Mouse (Mus musculus) limb, embryonic 11.5 days (tissue): Measurements from ENCODE around the gene Selenok. TPM values are rescaled to one million over a fixed set of nuclear protein-coding genes. Genes with fewer than 3 reads are reported as not detected.

Source experiments
- ATAC-seq: fragments of 200-750 bp; cut with Nextera tagmentation; 2 replicates; pipeline ENCODE4 v1.8.0; 2017; ENCODE audit warnings: low read depth; ENCODE audit not compliant: insufficient number of reproducible peaks, low FRiP score, low TSS enrichment
- DNase-seq: peaks from one replicate; pipeline ENCODE4 v3.0.0-alpha.2; 2015; ENCODE audit warnings: low spot score
- H3K27ac ChIP-seq: fragments of 300-500 bp; sonication (generic); replicated peaks from 2 replicates; pipeline ENCODE4 v1.5.1; 2014; ENCODE audit warnings: low read depth, mild to moderate bottlenecking, low read length
- H3K27me3 ChIP-seq: fragments of 300-500 bp; sonication (generic); 2 replicates; pipeline ENCODE4 v1.6.1; 2014; ENCODE audit warnings: mild to moderate bottlenecking, low read length, mixed read lengths; ENCODE audit not compliant: control insufficient read depth, insufficient read depth
- H3K36me3 ChIP-seq: fragments of 300-500 bp; sonication (generic); 2 replicates; pipeline ENCODE4 v1.6.1; 2014; ENCODE audit warnings: mild to moderate bottlenecking, low read length, moderate library complexity, mixed read lengths; ENCODE audit not compliant: control insufficient read depth, insufficient read depth
- H3K4me1 ChIP-seq: fragments of 300-500 bp; sonication (generic); 2 replicates; pipeline ENCODE4 v1.6.1; 2014; ENCODE audit warnings: low read length, mixed read lengths; ENCODE audit not compliant: control insufficient read depth, insufficient read depth
- H3K4me2 ChIP-seq: fragments of 300-500 bp; sonication (generic); 2 replicates; pipeline ENCODE4 v1.6.1; 2014; ENCODE audit warnings: low read depth, mild to moderate bottlenecking, moderate library complexity; ENCODE audit not compliant: severe bottlenecking
- H3K4me3 ChIP-seq: fragments of 300-500 bp; sonication (generic); 2 replicates; pipeline ENCODE4 v1.5.1; 2014; ENCODE audit warnings: low read depth, low read length
- H3K9ac ChIP-seq: fragments of 300-500 bp; sonication (generic); 2 replicates; pipeline ENCODE4 v1.6.1; 2014; ENCODE audit warnings: mild to moderate bottlenecking, low read length
- H3K9me3 ChIP-seq: fragments of 300-500 bp; sonication (generic); 2 replicates; pipeline ENCODE4 v1.6.1; 2016; ENCODE audit warnings: low read length; ENCODE audit not compliant: control insufficient read depth
- WGBS: fragments of 180-500 bp; shearing (Covaris S2); extraction: QIAGEN DNeasy Blood & Tissue Kit; methylation state at CpG from one replicate; pipeline ENCODE4 v1.1.7; 2014; 5-methylcytosine and 5-hydroxymethylcytosine counted together
- polyA plus RNA-seq: library from polyadenylated mRNA; unstranded; fragments of >200 nt; fragmentation: Nextera tagmentation; extraction: Ambion mirVana; gene quantifications from 2 replicates; pipeline ENCODE4 v1.2.1, GENCODE M21; 2014

The Selenok gene
- polyA plus RNA-seq, result 213 and 216 TPM in 2 replicates

- WGBS, result under 1% methylated on average over 49 of the region's 49 CpGs
- Histone ChIP-seq H3K4me1 (peaks cover 6% of the 10 kb centered on the region), H3K27ac (no peak within 1 kb of the TSS), H3K9me3 (no peaks in the 10 kb centered on the region), H3K4me2 (peak within 1 kb of the TSS; percentile 52), H3K9ac (peak within 1 kb of the TSS; percentile 77), H3K27me3 (no peaks in the 10 kb centered on the region), H3K4me3 (peak within 1 kb of the TSS; percentile 89), H3K36me3 (peaks cover 12% of the 10 kb centered on the region; the same call in 1 of the 2 replicates)
- ATAC-seq, result peak; percentile 100
- peak; percentile 93 for DNase-seq
Measured at GRCm38 (mm10) chr14:29968075-29968821, at the start of gene Selenok. Gene Selenok, plus strand, starts transcription at chr14:29968308.

- H3K27me3 ChIP-seq, result no peaks in the 10 kb centered on the region
- ATAC-seq (no peak), DNase-seq (no peak)
- no peak overlapping the region for H3K9ac ChIP-seq
- WGBS, result 83% methylated on average over 4 of the region's 4 CpGs
- no peaks in the 10 kb centered on the region for H3K4me1 ChIP-seq
- no peak overlapping the region for H3K4me2 ChIP-seq
- no peak overlapping the region for H3K4me3 ChIP-seq
- H3K27ac ChIP-seq, result no peak overlapping the region
- H3K9me3 ChIP-seq, result no peaks in the 10 kb centered on the region
- H3K36me3 ChIP-seq, result no peaks in the 10 kb centered on the region
Measured at GRCm38 (mm10) chr14:29928966-29929365, 39.1 kb upstream of the Selenok start.

- 90% methylated on average over 5 of the region's 5 CpGs for WGBS
- no peaks in the 10 kb centered on the region for H3K36me3 ChIP-seq
- no peak overlapping the region for H3K4me3 ChIP-seq
- no peak overlapping the region for H3K9ac ChIP-seq
- no peaks in the 10 kb centered on the region for H3K4me1 ChIP-seq
- ATAC-seq (no peak), DNase-seq (no peak)
- no peak overlapping the region for H3K4me2 ChIP-seq
- no peaks in the 10 kb centered on the region for H3K9me3 ChIP-seq
- no peaks in the 10 kb centered on the region for H3K27me3 ChIP-seq
- no peak overlapping the region for H3K27ac ChIP-seq
Measured at GRCm38 (mm10) chr14:29935516-29935915, 32.6 kb upstream of the Selenok start.

GRCm38 (mm10) chr14:29937466-29937865 lies 30.6 kb upstream of the Selenok start:
- ATAC-seq (no peak), DNase-seq (no peak)
- Histone ChIP-seq H3K36me3 (no peaks in the 10 kb centered on the region), H3K4me3 (no peak overlapping the region), H3K27me3 (no peaks in the 10 kb centered on the region), H3K4me2 (no peak overlapping the region), H3K9ac (no peak overlapping the region), H3K9me3 (no peaks in the 10 kb centered on the region), H3K4me1 (no peaks in the 10 kb centered on the region), H3K27ac (no peak overlapping the region)
- WGBS, result 92% methylated on average over 15 of the region's 15 CpGs

GRCm38 (mm10) chr14:29939600-29940312 lies 28.4 kb upstream of the Selenok start:
- no peaks in the 10 kb centered on the region for H3K36me3 ChIP-seq
- no peak overlapping the region for H3K4me2 ChIP-seq
- 46% methylated on average over 20 of the region's 20 CpGs for WGBS
- ATAC-seq (no peak), DNase-seq (peak; percentile 26)
- H3K4me3 ChIP-seq, result no peak overlapping the region
- H3K4me1 ChIP-seq, result no peaks in the 10 kb centered on the region
- no peaks in the 10 kb centered on the region for H3K27me3 ChIP-seq
- H3K9ac ChIP-seq, result no peak overlapping the region
- H3K27ac ChIP-seq, result no peak overlapping the region
- no peaks in the 10 kb centered on the region for H3K9me3 ChIP-seq

- Histone ChIP-seq H3K9me3 (no peaks in the 10 kb centered on the region), H3K27me3 (no peaks in the 10 kb centered on the region), H3K4me1 (no peaks in the 10 kb centered on the region), H3K36me3 (no peaks in the 10 kb centered on the region), H3K9ac (no peak overlapping the region), H3K4me3 (no peak overlapping the region), H3K27ac (no peak overlapping the region), H3K4me2 (no peak overlapping the region)
- WGBS, result 20% methylated on average over 10 of the region's 10 CpGs
- ATAC-seq (no peak), DNase-seq (no peak)
Measured at GRCm38 (mm10) chr14:29940313-29940812, 27.7 kb upstream of the Selenok start.

- Histone ChIP-seq H3K9ac (no peak overlapping the region), H3K4me1 (no peaks in the 10 kb centered on the region), H3K36me3 (no peaks in the 10 kb centered on the region), H3K27me3 (no peaks in the 10 kb centered on the region), H3K4me3 (no peak overlapping the region), H3K27ac (no peak overlapping the region), H3K4me2 (no peak overlapping the region), H3K9me3 (no peaks in the 10 kb centered on the region)
- WGBS, result 22% methylated on average over 2 of the region's 2 CpGs
- DNase-seq (peak; percentile 64), ATAC-seq (no peak)
Measured at GRCm38 (mm10) chr14:29940877-29941276, 27.2 kb upstream of the Selenok start.

- no peaks in the 10 kb centered on the region for H3K27me3 ChIP-seq
- DNase-seq (no peak), ATAC-seq (no peak)
- H3K27ac ChIP-seq, result no peak overlapping the region
- H3K36me3 ChIP-seq, result no peaks in the 10 kb centered on the region
- H3K9ac ChIP-seq, result no peak overlapping the region
- no peaks in the 10 kb centered on the region for H3K4me1 ChIP-seq
- H3K9me3 ChIP-seq, result no peaks in the 10 kb centered on the region
- no peak overlapping the region for H3K4me3 ChIP-seq
- WGBS, result 74% methylated on average over 5 of the region's 5 CpGs
- no peak overlapping the region for H3K4me2 ChIP-seq
Measured at GRCm38 (mm10) chr14:29946761-29947309, 21.3 kb upstream of the Selenok start.
